Mouse (Mus musculus): ENCODE data around the gene Pla2g16.
A peak's percentile ranks its signal among the peaks of the same experiment; 100 is the strongest.

The Pla2g16 gene

GRCm38 (mm10) chr19:7557328-7557822 lies at the start of gene Pla2g16:
TSS of gene Pla2g16 (plus strand) at chr19:7557459.
- DNase-seq (ENCODE audit: low spot score): peak; percentile 72

- DNase-seq (ENCODE audit: low spot score): no peak
Observed at GRCm38 (mm10) chr19:7508026-7508425, 49.2 kb upstream of the Pla2g16 start.

- DNase-seq (ENCODE audit: low spot score): no peak
Observed at GRCm38 (mm10) chr19:7516437-7516836, 40.8 kb upstream of the Pla2g16 start.

GRCm38 (mm10) chr19:7521619-7522018 lies 35.6 kb upstream of the Pla2g16 start:
- no peak for DNase-seq (ENCODE audit: low spot score)

- DNase-seq (ENCODE audit: low spot score): no peak
Observed at GRCm38 (mm10) chr19:7522856-7523255, 34.4 kb upstream of the Pla2g16 start.

GRCm38 (mm10) chr19:7523292-7523691 lies 34.0 kb upstream of the Pla2g16 start:
- DNase-seq (ENCODE audit: low spot score): no peak

- no peak for DNase-seq (ENCODE audit: low spot score)
Observed at GRCm38 (mm10) chr19:7523781-7524180, 33.5 kb upstream of the Pla2g16 start.

- no peak for DNase-seq (ENCODE audit: low spot score)
Observed at GRCm38 (mm10) chr19:7524879-7525278, 32.4 kb upstream of the Pla2g16 start.

- DNase-seq (ENCODE audit: low spot score): no peak
Observed at GRCm38 (mm10) chr19:7528639-7529428, 28.4 kb upstream of the Pla2g16 start.

- DNase-seq (ENCODE audit: low spot score): no peak
Observed at GRCm38 (mm10) chr19:7531906-7532305, 25.4 kb upstream of the Pla2g16 start.

GRCm38 (mm10) chr19:7533891-7534290 lies 23.4 kb upstream of the Pla2g16 start:
- DNase-seq (ENCODE audit: low spot score): no peak

- no peak for DNase-seq (ENCODE audit: low spot score)
Observed at GRCm38 (mm10) chr19:7548924-7549323, 8.3 kb upstream of the Pla2g16 start.

GRCm38 (mm10) chr19:7551550-7552300 lies 5.5 kb upstream of the Pla2g16 start:
- DNase-seq (ENCODE audit: low spot score): no peak

- no peak for DNase-seq (ENCODE audit: low spot score)
Observed at GRCm38 (mm10) chr19:7552301-7552673, 5.0 kb upstream of the Pla2g16 start.

- no peak for DNase-seq (ENCODE audit: low spot score)
Observed at GRCm38 (mm10) chr19:7553441-7553840, 3.8 kb upstream of the Pla2g16 start.

- DNase-seq (ENCODE audit: low spot score): no peak
Observed at GRCm38 (mm10) chr19:7554881-7555280, 2.4 kb upstream of the Pla2g16 start.

GRCm38 (mm10) chr19:7556641-7557040 lies 618 bp upstream of the Pla2g16 start:
- DNase-seq (ENCODE audit: low spot score): no peak

GRCm38 (mm10) chr19:7557844-7558243 lies 585 bp downstream of the Pla2g16 start:
- DNase-seq (ENCODE audit: low spot score): no peak

GRCm38 (mm10) chr19:7558675-7559074 lies 1.4 kb downstream of the Pla2g16 start:
- DNase-seq (ENCODE audit: low spot score): no peak

- DNase-seq (ENCODE audit: low spot score): no peak
Observed at GRCm38 (mm10) chr19:7559986-7560385, 2.7 kb downstream of the Pla2g16 start.

- no peak for DNase-seq (ENCODE audit: low spot score)
Observed at GRCm38 (mm10) chr19:7561456-7561855, 4.2 kb downstream of the Pla2g16 start.

GRCm38 (mm10) chr19:7562601-7563129 lies 5.4 kb downstream of the Pla2g16 start:
- DNase-seq (ENCODE audit: low spot score): no peak

GRCm38 (mm10) chr19:7563676-7564075 lies 6.4 kb downstream of the Pla2g16 start:
- no peak for DNase-seq (ENCODE audit: low spot score)
